Mouse (Mus musculus): ENCODE results near the gene Kifap3.

DNA sequence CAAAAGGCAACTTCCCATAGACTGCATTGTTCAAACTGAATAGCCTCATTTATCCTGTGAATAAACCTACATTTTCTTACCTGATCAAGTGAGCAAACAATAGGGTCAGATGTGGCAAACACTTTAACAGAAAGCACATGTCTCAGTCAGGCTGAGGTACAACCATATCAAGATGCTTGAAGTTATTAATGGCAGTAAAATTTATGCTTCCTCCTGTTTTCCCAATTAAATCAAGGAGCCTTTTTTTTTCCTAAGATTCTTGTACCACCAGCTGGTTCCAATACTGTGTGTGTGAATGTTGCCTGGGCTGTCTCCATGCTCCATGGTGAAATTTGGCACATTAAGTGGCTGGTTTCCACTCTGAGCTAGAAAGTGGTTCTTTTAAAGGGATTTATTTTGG, 64.5 kb downstream of the Kifap3 start:
- TF ChIP-seq CTCF (conservative IDR thresholded peaks at IDR 0.05; ENCODE audit: low read length) = no peak
- no peak for TF ChIP-seq POU5F1 (IDR thresholded peaks at IDR 0.05; ENCODE audit: borderline replicate concordance, low read length)
- no peak for TF ChIP-seq NANOG (IDR thresholded peaks at IDR 0.05; ENCODE audit: borderline replicate concordance, low read length)

Measured in E14TG2a.4 (cell line).